Mouse (Mus musculus) retina, postnatal 7 days (tissue): ENCODE measurements around the gene Gramd1b.

ENCODE experiments used
- DNase-seq: peaks from one replicate; pipeline ENCODE4 v3.0.0-alpha.2; 2012; ENCODE audit warnings: low read depth, low spot score

Gramd1b gene

GRCm38 (mm10) chr9:40311813-40312212, 219.4 kb downstream of the Gramd1b start:
- DNase-seq = no peak

- DNase-seq = no peak
Measured at GRCm38 (mm10) chr9:40309876-40310275, 221.3 kb downstream of the Gramd1b start.

- no peak for DNase-seq
Measured at GRCm38 (mm10) chr9:40307311-40307710, 223.9 kb downstream of the Gramd1b start.

GRCm38 (mm10) chr9:40304243-40304642, 226.9 kb downstream of the Gramd1b start:
- no peak for DNase-seq

GRCm38 (mm10) chr9:40302375-40302774, 228.8 kb downstream of the Gramd1b start:
- no peak for DNase-seq

GRCm38 (mm10) chr9:40301475-40301874, 229.7 kb downstream of the Gramd1b start:
- no peak for DNase-seq

- no peak for DNase-seq
Measured at GRCm38 (mm10) chr9:40300018-40300989, 230.9 kb downstream of the Gramd1b start.

GRCm38 (mm10) chr9:40299323-40299722, 231.9 kb downstream of the Gramd1b start:
- no peak for DNase-seq

- DNase-seq = no peak
Measured at GRCm38 (mm10) chr9:40297969-40298368, 233.2 kb downstream of the Gramd1b start.

GRCm38 (mm10) chr9:40296251-40296650, 234.9 kb downstream of the Gramd1b start:
- no peak for DNase-seq

- no peak for DNase-seq
Measured at GRCm38 (mm10) chr9:40294866-40295265, 236.3 kb downstream of the Gramd1b start.

GRCm38 (mm10) chr9:40294210-40294609, 237.0 kb downstream of the Gramd1b start:
- DNase-seq = no peak

GRCm38 (mm10) chr9:40293740-40294139, 237.4 kb downstream of the Gramd1b start:
- no peak for DNase-seq

- no peak for DNase-seq
Measured at GRCm38 (mm10) chr9:40293286-40293685, 237.9 kb downstream of the Gramd1b start.

- no peak for DNase-seq
Measured at GRCm38 (mm10) chr9:40292475-40292874, 238.7 kb downstream of the Gramd1b start.

GRCm38 (mm10) chr9:40282968-40283367, 248.2 kb downstream of the Gramd1b start:
- no peak for DNase-seq

GRCm38 (mm10) chr9:40279438-40279837, 251.7 kb downstream of the Gramd1b start:
- DNase-seq = no peak

- no peak for DNase-seq
Measured at GRCm38 (mm10) chr9:40277671-40278070, 253.5 kb downstream of the Gramd1b start.

- DNase-seq = no peak
Measured at GRCm38 (mm10) chr9:40275904-40276303, 255.3 kb downstream of the Gramd1b start.

- DNase-seq = no peak
Measured at GRCm38 (mm10) chr9:40272822-40273221, 258.4 kb downstream of the Gramd1b start.

- DNase-seq = no peak
Measured at GRCm38 (mm10) chr9:40271075-40271474, 260.1 kb downstream of the Gramd1b start.

- DNase-seq = no peak
Measured at GRCm38 (mm10) chr9:40269880-40270279, 261.3 kb downstream of the Gramd1b start.
